Mouse (Mus musculus): ENCODE data around the gene Ift22.
"Not testable (repeated sequence)": the region's sequence is repeated elsewhere in the genome, so short reads cannot be mapped to it uniquely, and the experiment has no call there.

The Ift22 gene

DNA sequence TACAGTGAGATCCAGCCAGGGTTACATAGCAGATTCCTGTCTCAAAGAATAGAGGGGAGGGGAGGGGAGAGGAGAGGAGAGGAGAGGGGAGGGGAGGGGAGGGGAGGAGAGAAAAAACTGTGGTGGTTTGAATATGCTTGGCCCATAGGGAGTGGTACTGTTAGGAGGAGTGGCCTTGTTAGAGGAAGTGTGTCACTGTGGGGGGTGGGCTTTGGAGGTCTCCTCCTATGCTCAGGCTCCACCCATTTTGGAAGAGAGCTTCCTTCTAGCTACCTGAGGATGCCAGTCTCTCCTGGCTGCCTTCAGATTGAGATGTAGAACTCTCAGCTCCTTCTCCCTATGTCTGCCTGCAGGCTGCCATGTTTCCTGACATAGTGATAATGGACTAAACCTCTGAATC lies 39.9 kb downstream of the Ift22 start:
- DNase-seq (ENCODE audit: low spot score in 2 of 2) = no peak

DNA sequence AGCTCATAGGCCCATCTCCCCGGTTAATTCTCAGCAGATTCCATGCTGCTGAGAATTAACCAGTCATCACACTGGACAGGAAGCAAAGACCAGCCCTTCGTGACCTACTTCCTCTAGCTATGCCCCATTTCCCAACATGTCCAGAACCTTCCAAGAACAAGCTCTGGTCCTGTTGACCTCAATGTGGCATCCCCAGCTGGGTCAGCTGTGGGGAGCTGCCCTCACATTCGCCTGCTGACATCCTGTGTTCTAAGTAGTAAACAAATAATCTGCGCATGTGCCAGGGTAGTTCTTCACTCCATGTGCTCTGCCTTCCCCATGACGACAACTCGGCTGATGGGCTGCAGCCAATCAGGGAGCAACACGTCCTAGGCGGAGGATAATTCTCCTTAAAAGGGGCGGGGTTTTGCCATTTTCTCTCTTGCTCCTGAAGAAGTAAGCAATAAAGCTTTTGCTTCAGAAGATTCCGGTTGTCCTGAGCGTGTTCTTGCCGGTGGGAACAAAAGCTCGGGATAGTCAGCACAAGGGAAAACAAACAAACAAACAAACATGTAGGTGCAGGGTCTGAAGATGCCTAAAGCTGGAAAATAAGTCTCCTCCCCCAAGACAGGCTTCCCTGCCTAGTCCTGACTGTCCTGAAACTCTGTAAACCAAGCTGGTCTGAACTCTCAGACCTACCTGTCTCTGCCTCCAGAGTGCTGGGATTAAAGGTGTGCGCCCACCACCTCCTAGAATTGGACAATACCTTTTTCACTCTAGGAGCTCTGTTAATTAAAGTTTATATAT lies 41.8 kb downstream of the Ift22 start:
- not testable (repeated sequence) for DNase-seq (ENCODE audit: low spot score in 2 of 2)

DNA sequence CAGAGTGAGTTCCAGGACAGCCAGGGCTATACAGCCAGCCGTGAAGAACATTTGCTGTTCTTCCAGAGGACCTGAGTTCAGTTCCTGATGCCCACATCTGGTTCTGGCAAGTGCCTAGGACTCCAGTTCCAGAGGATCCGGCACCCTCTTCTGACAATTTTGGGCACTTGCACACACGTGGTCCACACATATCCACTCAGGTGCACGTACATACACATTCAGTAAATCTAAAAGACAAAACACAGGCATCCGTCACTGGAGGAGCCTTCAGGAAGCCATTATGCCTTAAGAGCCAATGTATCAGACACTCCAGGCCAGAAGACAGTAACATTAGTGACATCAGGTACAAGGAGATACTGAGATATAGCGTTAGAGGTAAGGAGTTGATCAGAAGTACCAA lies 42.6 kb downstream of the Ift22 start:
- DNase-seq (ENCODE audit: low spot score in 2 of 2) = no peak

DNA sequence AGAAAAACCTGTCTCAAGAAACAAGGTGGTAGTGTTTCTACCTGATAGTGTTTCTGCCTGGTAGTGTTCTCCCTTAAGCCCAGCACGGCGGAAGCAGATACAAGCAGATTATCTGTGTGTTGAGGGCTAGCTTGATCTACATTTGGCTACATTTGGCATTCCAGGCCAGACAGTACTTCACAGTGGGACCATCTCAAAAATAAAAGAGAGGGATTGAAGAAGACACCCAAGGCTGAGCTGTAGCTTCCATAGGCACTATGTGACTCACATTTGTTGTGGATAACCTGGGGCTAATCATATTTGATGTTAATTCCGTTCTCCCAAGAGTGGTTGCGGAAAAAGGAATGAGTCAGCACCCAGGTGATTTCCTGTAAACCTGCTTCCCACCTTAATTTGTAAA lies 44.2 kb downstream of the Ift22 start:
- no peak for DNase-seq (ENCODE audit: low spot score in 2 of 2)

DNA sequence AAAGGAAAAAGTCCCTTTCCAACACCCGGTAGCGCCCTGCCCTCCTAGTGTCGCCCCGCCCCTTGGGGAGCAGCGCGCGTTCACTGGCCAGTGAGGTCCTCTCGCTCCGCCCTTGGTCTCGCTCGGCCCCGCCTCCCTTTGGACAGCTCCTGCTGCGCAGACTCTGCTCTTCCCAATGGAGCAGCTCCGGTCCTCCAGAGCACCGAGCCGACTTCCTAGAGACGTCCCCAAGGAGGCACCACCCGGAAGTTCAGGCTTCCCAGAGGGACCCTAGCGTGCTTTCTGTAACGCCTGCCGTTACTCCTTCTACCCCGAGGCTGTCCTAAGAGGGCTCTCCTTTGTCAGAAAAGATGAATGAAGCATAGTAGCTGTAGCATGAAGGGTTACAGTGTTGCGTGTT lies 45.1 kb downstream of the Ift22 start, which contains the start of gene Fis1:
Gene Fis1, plus strand, starts transcription at position 261 of the 400 bp plus-strand sequence.
- DNase-seq (ENCODE audit: low spot score in 2 of 2) = peak; percentile 67 to 73

DNA sequence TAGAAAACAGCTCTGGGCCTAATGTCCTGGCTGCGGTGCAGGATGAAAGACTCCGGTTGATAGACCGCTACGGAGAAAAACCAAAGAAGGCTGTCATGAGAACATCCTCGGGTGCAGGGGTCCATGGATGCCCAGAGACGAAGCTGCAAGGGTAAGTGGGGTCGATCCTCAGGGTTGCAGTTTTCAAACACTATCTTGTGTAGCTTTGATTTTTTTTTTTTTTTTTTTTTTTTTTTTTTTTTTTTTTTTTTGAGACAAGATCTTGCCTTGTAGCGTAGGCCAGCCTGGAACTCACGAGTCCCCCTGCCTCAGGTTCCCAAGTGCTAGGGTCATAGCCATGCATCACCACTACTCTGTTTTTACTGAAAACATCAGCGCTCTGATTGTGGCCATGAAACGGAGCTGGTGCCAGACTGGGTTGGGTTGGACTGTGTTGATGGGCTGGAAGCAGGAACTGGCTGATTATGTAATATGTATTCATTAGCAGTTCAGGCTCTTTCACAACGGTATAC lies 45.5 kb downstream of the Ift22 start:
- no peak for DNase-seq (ENCODE audit: low spot score in 2 of 2)

DNA sequence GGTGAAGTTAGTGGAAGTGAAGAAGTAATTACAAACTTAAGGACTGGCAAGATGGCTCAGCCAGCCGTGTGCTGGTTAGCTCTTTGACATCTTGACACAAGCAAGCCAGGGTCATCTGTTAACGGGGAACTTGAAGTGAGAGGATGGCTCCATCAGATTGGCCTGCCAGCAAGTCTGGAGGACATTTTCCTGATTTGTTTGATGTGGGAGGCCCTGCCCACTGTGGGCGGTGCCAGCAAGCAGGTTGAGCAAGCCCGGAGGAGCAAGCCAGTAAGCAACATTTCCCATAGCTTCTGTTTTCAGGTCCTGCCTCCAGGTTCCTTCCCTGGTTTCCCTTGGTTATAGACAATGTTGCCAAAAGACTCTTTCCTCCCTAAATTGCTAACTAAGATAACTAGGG lies 47.7 kb downstream of the Ift22 start:
- DNase-seq (ENCODE audit: low spot score in 2 of 2) = no peak

DNA sequence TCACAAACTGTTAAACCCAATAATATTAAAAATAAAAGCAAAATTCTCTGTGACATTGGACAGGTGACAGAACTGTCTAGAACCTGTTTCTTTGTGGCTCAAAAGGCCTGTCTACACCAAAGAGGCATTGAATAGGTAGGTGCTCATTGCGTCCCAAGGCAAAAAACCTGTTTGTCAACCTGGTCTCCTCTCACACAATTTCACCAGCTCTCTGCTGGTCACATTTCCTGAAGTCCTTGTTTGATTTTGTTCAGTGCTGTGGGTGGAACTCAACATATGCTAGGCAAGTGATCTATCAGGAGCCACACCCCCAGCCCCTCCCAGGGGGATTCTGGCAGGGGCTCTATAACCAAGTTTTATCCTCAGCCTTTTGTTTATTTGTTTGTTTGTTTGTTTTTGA lies 49.3 kb downstream of the Ift22 start:
- DNase-seq (ENCODE audit: low spot score in 2 of 2) = no peak

DNA sequence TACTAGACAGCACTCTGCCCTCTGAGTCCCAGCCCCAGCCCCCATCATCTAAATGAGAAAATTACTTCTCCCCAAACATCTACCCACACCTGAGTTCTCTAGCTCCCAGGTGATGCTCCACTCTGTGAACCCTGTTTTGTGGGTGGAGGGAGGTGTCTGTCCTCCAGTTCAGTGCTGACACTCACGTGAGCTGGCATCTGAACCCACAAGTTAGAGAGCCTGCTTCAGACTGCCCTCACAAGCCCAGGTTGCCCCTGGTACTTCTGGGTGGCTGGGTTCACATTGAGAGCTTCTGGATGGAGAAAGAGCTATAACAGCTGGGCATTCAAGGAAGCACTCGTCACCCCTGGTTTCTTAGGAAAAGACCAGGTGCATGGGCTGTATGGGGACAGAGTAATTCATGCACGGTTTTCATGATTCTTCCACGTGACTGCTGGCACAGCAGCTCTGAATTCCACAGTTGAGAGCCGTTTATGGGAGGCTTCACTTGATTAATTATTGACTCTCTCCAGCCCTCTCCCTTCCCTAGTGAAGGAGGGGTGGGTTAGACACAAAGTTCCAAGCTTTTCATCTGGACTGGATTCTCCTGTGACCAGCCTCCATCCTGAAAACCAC lies 51.1 kb downstream of the Ift22 start:
- DNase-seq (ENCODE audit: low spot score in 2 of 2) = no peak

DNA sequence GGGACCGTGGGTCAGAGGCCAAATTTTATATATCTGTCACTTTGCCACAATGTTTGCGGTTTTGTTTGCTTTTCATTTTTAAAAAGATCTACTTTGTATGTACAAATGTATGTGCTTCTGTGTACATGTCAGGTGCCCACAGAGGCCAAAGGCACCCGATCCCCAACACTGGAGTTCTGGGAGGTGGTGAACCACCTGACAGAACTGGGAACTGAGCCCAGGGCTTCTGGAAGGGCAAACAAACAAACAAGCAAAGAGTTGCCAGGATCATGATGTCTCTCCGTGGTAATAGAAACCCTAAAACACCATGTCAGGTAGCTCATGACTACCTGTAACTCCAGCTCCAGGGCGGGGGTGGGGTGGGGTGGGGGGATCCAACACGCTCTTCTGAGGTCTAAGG lies 52.1 kb downstream of the Ift22 start:
- no peak for DNase-seq (ENCODE audit: low spot score in 2 of 2)

DNA sequence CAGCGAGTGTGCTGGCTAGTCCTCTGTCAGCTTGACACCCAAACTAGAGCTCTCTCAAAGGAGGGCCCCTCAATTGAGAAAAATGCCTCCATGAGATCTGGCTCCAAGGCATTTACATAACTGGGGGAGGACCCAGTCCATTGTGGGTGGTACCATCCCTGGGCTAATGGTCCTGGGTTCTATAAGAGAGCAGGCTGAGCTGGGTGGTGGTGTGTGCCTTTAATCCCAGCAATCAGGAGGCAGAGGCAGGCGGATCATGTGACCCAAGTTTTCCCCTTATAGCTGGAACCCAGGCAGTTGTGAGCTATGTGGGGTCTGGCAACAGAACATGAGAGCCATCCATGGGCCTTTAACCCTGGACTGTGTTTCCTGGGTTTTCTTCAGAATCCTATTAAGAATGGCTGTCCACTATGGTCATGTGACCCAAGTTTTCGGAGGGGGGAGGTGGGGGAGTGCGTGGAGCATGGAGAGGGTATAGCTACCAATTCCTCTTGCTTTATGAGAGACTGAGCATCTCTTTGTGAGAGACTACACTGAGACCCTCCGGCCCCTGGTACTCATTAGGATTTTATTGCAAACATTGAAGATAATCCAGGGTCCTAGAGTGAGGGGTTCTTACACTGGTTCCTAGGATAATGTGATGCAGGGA lies 53.5 kb downstream of the Ift22 start:
- DNase-seq (ENCODE audit: low spot score in 2 of 2) = no peak

DNA sequence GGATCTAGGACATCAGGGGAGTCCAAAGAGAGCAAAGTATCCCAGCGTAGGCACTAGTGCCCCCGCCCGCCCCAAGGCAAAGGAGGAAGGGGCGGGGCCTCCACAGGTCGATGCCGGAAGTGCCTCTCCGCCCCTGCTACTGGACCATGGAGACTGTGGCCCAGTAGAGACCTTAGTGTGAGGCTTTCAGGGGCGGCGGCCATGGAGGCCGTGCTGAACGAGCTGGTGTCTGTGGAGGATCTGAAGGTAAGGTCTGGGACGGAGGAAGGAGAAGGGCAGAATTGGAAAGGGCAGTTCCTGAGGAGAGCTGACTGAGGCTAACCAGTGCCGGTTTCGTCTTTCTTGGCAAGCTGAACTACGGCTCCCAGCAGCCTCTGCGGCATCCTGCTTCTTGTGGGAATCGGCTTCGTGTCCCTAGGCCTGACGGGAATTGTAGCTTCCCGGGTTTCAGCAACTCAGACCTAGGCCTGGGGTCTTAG lies 54.1 kb downstream of the Ift22 start:
- DNase-seq (ENCODE audit: low spot score in 2 of 2) = peak; percentile 77 to 80

DNA sequence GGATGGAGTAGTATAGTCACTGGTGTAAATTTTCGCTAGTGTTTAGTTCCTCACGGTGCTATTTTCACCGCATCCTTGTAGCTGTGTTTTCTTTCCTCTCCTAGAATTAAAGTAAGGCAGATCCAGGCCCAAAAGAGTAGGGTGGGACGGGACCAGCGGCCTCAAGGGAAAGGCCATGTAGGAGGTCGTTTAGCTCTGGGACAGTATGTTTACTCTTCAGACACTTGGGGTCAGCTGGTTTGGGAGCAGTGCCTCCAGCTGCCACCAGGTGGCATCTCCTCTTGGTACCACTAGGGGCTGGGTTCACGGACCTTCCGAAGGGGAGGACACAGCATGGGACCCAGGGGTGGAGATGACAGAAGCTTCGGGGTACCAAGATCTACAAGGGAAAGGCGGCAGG lies 54.6 kb downstream of the Ift22 start:
- DNase-seq (ENCODE audit: low spot score in 2 of 2) = peak; percentile 62 to 75

DNA sequence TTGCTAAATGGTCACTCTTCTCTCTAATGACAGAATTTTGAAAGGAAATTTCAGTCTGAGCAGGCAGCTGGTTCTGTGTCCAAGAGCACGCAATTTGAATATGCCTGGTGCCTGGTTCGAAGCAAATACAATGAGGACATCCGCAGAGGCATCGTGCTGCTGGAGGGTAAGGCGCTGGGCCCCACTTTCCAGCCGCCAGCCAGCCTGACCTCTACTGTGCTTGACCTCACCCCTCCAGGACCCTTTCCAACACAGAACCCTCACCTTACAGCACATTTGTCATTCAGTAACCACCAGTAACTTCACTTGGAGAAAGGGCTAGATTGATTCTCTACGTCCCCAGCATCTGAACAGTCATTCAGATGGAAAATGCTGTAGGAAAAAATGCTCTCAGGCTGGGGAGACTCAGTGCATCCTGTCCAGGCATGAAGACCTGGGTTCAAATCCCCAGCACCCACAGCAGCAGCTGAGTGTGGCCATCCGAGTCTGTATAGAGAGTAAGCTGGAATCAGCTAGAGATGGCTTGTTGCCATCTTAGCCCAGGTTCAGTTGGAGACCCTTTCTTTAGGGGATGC lies 55.1 kb downstream of the Ift22 start:
- DNase-seq (ENCODE audit: low spot score in 2 of 2) = no peak

Measured in thymus, postnatal 10 days (tissue).